Mouse (Mus musculus) neural tube, embryonic 10.5 days (tissue): ENCODE results near the gene Tmem233.

ENCODE experiments used
- DNase-seq: peaks from one replicate; pipeline ENCODE4 v3.0.0-alpha.2; 2017; ENCODE audit warnings: low spot score; ENCODE audit errors: extremely low spot score

Tmem233 gene

GRCm38 (mm10) chr5:116029071-116029470 lies 54.0 kb downstream of the Tmem233 start:
- no peak for DNase-seq

GRCm38 (mm10) chr5:116026561-116026960 lies 56.5 kb downstream of the Tmem233 start:
- DNase-seq, result no peak

GRCm38 (mm10) chr5:116026107-116026506 lies 56.9 kb downstream of the Tmem233 start:
- DNase-seq, result no peak

GRCm38 (mm10) chr5:116024327-116024739 lies 58.7 kb downstream of the Tmem233 start, which contains the start of gene Prkab1:
Prkab1 (minus strand) TSS chr5:116024508.
- DNase-seq, result peak; percentile 97

- no peak for DNase-seq
These were observed 59.2 kb downstream of the Tmem233 start for GRCm38 (mm10) chr5:116023821-116024284.

- DNase-seq, result no peak
These were observed 59.8 kb downstream of the Tmem233 start for GRCm38 (mm10) chr5:116023251-116023661.

- DNase-seq, result no peak
These were observed 60.3 kb downstream of the Tmem233 start for GRCm38 (mm10) chr5:116022658-116023200.

- DNase-seq, result no peak
These were observed 60.9 kb downstream of the Tmem233 start for GRCm38 (mm10) chr5:116022131-116022530.

- no peak for DNase-seq
These were observed 61.5 kb downstream of the Tmem233 start for GRCm38 (mm10) chr5:116021552-116021951.

- no peak for DNase-seq
These were observed 63.7 kb downstream of the Tmem233 start for GRCm38 (mm10) chr5:116019371-116019770.

GRCm38 (mm10) chr5:116018784-116019183 lies 64.3 kb downstream of the Tmem233 start:
- no peak for DNase-seq

GRCm38 (mm10) chr5:116018196-116018595 lies 64.8 kb downstream of the Tmem233 start:
- no peak for DNase-seq

GRCm38 (mm10) chr5:116017391-116017790 lies 65.7 kb downstream of the Tmem233 start:
- no peak for DNase-seq

GRCm38 (mm10) chr5:116016542-116016941 lies 66.5 kb downstream of the Tmem233 start:
- no peak for DNase-seq

GRCm38 (mm10) chr5:116014237-116014636 lies 68.8 kb downstream of the Tmem233 start:
- DNase-seq, result no peak

GRCm38 (mm10) chr5:116013821-116014220 lies 69.2 kb downstream of the Tmem233 start:
- DNase-seq, result no peak

- no peak for DNase-seq
These were observed 70.5 kb downstream of the Tmem233 start for GRCm38 (mm10) chr5:116012503-116012902.

- DNase-seq, result no peak
These were observed 71.3 kb downstream of the Tmem233 start for GRCm38 (mm10) chr5:116011700-116012099.

GRCm38 (mm10) chr5:116009884-116010627 lies 73.0 kb downstream of the Tmem233 start:
- DNase-seq, result no peak

- no peak for DNase-seq
These were observed 73.8 kb downstream of the Tmem233 start for GRCm38 (mm10) chr5:116009091-116009851.

- DNase-seq, result no peak
These were observed 75.3 kb downstream of the Tmem233 start for GRCm38 (mm10) chr5:116007723-116008122.
